Mouse (Mus musculus): Measurements from ENCODE around the gene Arrdc5. TPM values are rescaled to one million over a fixed set of nuclear protein-coding genes. Genes with fewer than 3 reads are reported as not detected.

Arrdc5 gene
- total RNA-seq, 1 experiment from 2014 or later, result not detected

DNA sequence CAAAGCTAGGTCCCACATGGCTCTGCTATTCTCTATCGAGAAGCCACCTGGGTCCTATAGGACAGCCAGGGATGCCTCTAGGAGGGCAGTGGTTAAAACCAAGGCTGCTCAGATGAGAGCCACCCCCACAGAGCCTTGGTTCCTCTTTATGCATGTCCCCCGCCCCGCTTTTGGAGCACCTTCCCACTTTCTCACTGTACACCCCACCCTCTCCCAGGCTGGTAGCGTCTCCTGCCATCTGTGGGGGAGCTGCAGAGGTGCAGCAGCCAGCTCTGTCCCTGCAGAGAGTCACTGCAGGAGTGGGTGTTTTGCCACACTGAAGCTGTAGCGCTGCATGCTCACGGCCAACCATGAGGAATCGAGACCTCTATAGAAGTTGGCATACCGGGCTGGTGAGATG lies 16.8 kb downstream of the Arrdc5 start:
- no peak; the same call in 1 of the 2 replicates for ATAC-seq (replicated peaks; ENCODE audit: insufficient number of reproducible peaks, low FRiP score, low TSS enrichment, poor library complexity, severe bottlenecking)

DNA sequence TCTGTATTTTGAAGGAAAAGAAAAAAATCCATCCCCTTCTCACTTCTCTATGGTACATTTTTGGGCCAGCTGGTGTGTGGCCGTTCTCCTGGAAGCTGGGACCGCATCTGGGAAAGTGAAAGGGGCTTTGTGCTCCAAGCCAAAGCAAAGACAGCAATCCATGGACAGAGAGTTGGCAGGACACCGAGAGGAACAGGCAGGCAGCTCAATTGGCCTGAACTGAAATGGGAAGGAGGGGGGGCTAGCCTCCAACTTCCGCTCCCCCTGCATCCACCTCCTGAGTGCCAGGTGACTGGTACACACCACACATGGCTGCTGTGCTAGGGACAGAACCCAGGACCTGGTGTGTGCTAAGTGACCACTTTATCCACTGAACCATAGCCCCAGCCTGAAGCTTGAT lies 17.3 kb downstream of the Arrdc5 start:
- no peak for ATAC-seq (replicated peaks; ENCODE audit: insufficient number of reproducible peaks, low FRiP score, low TSS enrichment, poor library complexity, severe bottlenecking)

DNA sequence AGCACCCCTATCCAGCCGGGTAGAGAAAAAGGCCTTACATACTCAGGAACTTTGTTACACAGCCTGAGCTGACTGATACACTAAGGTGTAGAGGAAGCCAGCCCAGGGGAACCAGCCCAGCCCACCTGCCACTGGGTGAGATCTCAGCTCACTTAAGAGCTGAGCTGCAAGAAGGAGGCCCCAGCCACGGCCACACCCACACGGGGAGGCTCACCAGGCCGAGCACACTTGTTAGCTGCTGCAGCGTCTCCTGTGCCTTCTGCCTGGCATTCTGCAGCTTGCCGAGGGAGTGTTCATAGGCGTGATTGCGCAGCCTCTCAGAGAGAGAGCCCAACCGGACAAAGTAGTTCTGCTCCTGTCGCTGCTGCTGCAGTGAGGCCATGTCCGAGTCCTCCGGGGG lies 18.9 kb downstream of the Arrdc5 start:
- no peak for ATAC-seq (replicated peaks; ENCODE audit: insufficient number of reproducible peaks, low FRiP score, low TSS enrichment, poor library complexity, severe bottlenecking)

DNA sequence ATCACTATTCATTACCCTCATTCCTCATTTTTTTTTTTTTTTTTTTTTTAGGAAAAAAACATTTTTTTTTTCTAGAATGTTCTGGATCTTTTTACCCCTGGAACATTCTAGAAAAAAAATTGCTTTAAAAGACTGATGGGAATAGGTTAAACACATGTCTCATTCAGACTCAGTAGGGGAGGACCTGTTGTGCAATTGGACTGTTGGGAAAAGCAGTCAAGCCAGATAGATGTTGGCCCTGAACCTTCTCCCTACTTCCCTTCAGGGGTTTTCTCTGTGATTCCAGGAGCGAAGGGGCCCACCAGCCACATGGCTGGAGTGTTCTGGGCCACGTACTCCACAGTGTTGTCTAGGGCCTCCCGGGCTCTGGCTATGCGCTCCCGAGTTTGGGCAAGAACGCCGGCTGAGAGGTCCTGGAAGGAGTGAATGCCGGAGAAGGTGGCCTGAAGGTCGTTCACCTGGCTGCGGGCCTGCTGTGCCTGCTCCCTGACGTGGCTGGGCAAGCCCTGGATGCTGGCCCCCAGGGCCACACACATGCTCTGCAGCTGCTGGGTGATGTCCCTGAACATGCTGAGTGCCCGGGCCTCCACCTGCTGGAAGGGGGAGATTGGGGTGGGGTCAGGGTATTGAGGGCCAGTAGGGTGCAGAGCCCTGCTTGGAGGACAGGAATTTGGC lies 20.5 kb downstream of the Arrdc5 start:
- no peak for ATAC-seq (replicated peaks; ENCODE audit: insufficient number of reproducible peaks, low FRiP score, low TSS enrichment, poor library complexity, severe bottlenecking)

DNA sequence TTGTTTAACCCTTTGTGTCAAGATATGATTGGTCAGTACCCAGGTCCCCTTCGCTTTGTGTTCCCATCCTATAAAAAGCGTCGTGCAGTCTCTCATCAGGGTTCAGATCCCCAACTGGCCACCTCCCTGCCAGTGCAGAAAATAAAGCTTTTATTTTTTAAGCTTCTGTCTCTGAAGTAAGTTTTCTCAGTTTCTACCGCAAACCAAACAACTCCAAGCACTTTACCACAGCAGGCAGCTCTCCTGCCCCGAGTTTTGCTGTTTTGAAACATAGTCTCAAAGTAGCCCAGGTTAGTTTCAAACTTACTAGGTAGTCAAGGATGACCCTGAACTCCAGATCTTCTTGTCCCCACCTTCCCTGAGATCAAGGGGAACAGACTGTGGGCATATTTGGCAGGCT lies 21.7 kb downstream of the Arrdc5 start:
- ATAC-seq (replicated peaks; ENCODE audit: insufficient number of reproducible peaks, low FRiP score, low TSS enrichment, poor library complexity, severe bottlenecking), result no peak

DNA sequence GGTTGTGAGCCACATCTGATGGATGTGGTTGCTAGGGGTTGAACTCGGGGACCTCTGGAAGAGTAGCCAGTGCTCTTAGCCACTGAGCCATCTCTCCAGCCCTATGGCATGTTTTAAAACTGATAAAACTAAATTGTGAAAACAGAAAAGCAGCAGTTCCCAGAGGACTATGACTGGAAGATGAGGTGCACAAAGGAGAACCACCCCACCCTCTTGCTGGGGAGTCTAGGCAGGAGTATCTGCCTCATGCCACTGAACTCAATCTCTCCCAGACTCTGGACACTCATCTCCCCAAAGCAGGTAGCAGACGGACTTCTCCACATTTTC lies 22.6 kb downstream of the Arrdc5 start:
- no peak for ATAC-seq (replicated peaks; ENCODE audit: insufficient number of reproducible peaks, low FRiP score, low TSS enrichment, poor library complexity, severe bottlenecking)

DNA sequence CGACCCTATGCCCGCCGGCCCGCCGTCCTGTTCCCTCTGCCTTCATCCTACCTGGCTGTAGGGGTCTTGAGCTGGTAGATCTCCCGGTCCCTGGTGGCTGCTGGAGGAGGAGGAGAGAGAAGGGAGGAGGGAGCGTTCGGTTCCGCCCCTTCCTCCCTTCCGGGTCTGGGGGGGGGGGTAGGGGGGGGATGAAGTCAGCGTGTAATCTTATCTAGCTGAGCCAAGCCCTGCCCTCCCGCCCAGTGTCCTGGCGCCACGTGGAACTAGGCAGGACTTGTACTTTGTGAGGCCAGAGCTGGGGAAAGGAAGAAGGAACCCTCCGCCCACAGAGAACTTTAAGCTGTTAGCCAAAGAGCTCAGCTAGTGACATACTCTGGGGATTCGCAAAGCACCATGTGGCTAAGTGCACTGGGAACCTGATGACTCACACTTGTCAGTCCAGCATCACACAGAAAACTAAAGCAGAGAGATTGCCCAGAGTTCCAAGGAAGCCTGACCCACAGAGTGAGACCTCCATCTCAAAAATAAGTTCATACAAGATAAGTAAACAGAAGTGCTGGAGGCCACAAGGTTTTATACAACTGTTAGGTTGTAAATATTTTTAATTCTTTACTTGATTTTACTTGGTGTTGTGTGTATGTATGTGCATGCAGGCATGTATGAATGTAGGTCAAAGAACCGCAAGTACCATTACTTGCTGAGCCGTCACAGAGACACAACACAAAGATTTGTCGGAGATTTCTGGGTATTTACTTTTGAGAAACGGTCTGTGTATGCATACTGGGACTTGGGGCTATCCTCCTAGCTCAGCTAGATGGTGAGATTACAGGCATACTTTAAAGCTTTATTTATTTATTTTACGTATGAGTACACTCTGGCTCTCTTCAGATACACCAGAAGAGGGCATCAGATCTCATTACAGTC lies 23.2 kb downstream of the Arrdc5 start, which contains the start of gene Ticam1:
Gene Ticam1 (minus strand): TSS at position 144 of the 924 bp plus-strand sequence.
- ATAC-seq (replicated peaks; ENCODE audit: insufficient number of reproducible peaks, low FRiP score, low TSS enrichment, poor library complexity, severe bottlenecking), result peak; percentile 89

DNA sequence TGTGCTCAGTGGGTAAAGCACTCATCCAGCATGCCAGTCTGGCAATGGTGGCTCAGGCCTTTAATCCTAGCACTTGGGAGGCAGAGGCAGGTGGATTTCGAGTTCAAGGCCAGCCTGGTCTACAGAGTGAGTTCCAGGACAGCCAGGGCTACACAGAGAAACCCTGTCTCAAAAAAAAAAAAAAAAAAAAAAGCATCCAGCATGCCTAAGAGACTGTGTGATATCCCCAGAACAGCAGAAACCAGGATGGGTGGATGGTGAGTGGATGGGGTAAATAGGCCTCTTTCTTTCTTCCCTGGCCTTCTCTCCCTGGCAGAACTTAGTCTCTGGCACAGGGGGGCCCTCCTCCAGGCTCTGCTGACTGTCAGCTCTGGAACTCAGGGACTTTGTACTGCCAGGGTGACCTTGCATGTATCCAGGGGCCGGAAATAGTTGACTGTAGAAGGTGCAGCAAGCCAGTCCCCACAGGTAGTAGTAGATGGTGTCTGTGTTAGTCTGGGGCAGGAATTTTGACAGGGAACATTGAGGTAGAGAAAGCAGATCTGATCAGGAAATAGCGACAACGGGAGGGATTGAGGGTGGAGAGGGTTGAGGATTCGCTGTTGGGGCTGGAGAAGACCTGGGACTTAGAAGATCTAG lies 24.1 kb downstream of the Arrdc5 start:
- ATAC-seq (replicated peaks; ENCODE audit: insufficient number of reproducible peaks, low FRiP score, low TSS enrichment, poor library complexity, severe bottlenecking), result no peak

DNA sequence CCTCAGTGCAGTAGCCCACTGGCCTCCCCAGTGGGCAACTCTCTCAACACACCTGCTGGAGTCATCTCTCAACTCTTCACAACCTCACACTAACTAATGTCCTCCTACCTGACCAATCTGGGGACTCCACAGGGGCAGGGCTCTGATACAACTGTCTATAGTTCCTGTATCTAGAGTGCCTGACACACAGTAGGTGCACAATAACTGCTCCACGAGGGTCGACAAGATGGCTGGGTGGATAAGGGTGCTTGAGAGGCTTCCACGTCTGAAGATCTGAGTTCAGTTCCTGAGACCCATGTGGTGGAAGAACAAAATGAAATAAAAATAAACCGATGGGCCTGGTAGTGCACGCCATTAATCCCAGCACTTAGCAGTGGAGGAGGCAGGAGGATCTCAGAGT lies 26.1 kb downstream of the Arrdc5 start:
- no peak for ATAC-seq (replicated peaks; ENCODE audit: insufficient number of reproducible peaks, low FRiP score, low TSS enrichment, poor library complexity, severe bottlenecking)

DNA sequence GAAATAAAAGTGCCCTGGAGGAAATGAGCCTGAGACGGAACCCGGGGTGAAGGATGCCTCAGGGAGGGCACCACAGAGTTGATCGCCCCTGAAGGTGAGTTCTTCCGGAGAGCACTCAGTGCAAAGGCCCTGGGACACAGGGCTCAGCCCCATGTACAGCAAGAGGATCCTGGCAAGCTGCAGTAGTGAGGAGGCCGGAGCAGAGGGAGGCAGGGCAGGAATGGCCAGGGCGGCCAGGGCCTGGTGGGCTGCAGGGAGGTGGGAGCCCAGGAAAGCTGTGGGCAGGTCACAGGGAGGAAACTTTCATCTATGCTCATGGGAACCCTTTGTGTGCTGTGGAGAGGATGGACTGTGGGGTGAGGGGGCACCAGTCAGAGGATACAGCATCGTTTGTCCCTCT lies 26.6 kb downstream of the Arrdc5 start:
- ATAC-seq (replicated peaks; ENCODE audit: insufficient number of reproducible peaks, low FRiP score, low TSS enrichment, poor library complexity, severe bottlenecking), result no peak

DNA sequence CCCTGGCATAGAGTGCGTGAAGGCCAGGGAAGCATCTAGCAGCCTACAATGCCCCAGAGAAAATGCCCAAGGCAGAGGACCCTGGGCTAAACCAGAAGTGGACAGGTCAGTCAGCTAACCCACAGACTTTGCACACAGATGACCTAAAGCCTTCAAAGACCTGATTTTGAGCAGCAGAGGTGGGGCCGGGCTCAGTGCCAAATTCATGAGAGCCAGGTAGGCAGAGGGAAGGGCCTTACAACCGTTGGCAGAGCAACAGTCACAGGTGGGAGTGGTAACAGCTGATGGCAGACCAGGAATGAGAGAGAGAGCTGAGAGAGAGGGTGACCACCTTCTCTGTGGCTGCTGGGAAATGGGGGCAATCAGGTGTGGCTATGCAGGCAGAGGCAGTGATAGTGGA lies 27.4 kb downstream of the Arrdc5 start:
- no peak for ATAC-seq (replicated peaks; ENCODE audit: insufficient number of reproducible peaks, low FRiP score, low TSS enrichment, poor library complexity, severe bottlenecking)

DNA sequence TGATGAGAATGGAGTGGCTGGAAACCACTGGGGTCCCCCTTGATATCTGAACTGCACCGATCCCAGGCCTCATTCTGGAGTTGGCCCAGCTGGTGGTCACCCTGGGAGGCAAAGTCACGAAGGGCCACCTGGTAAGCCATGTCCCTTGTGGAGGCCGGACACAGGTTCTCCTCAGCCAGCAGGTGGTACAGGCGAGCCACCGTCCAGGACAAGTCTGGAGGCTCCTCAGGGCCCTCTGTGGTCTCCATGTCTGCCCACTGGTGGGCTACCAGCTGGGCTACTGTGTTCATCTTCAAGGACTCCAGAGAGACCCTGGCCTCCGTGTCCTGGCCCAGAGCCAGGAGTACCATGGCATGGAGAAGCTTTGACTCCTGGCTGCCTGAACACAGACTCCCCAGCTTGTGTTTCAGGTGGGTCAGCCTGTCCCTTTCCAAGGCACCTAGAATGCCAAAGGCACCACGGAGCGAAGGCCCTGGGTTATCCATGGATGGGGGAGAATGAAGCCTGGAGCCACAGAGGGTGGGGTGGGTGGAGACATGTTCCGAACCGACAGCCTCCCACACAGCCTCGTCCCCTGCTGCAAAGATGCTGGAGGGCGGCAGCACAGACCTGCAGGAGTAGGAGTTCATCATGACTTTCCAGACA lies 28.4 kb downstream of the Arrdc5 start:
- no peak for ATAC-seq (replicated peaks; ENCODE audit: insufficient number of reproducible peaks, low FRiP score, low TSS enrichment, poor library complexity, severe bottlenecking)

DNA sequence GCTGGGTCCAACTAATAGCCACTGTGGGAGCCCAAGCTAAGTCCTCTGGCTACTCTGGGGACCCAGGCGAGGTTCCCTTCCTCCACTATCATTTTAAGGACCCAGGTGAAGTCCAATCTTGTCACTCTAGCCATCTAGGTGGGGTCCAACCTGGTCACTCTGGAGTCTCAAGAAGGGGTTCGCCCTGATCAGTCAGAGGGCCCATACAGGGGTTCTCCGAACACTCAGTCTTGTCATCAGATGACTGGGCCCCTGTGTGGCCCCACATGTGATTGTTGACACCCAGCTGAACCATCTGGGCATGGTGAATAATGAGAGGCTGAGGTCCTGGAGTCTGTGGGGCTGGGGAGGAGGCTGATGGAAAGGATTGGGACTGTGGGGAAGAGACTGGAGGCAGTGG lies 30.3 kb downstream of the Arrdc5 start:
- ATAC-seq (replicated peaks; ENCODE audit: insufficient number of reproducible peaks, low FRiP score, low TSS enrichment, poor library complexity, severe bottlenecking), result no peak

DNA sequence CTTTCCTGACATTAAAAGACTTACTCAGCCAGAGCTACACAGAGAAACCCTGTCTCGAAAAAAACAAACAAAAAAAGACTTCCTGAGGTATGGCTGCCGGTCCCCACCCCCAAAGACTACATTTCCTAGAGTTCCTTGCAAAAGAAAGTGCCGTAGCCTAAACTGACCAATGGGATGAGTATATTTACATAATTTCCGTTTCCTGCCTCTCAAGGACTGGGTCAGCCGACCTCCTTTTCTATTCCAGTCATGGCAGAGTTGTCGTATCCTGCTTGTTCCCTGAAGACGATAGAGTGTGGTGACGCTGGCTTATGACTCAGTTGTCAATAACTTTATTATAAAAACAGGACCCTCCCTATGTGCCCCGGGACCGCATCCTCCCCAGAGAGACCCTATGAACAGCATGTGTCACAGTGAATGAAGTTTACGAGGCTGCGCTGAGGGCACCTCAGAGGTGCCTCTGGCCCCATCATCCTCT lies 30.9 kb downstream of the Arrdc5 start:
- peak; percentile 68 for ATAC-seq (replicated peaks; ENCODE audit: insufficient number of reproducible peaks, low FRiP score, low TSS enrichment, poor library complexity, severe bottlenecking)

DNA sequence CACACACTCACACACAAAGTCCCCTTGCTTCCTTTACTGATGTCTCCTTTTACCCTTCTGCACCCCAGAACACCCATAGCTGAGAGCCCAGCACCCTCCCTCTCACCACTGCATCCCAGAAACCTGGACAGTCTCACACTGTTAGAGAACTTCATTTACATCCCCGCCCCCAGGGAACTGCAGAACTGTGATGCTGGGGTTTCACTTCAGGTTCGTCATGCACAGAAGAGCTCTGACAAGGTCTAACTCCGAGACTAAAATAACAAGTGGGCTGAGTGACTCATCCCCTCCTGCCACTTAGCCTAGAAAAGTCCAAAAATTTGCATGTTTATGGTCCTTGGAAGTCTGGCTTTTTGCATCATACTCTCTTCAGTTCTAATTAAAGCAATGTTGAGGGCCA lies 33.8 kb downstream of the Arrdc5 start:
- ATAC-seq (replicated peaks; ENCODE audit: insufficient number of reproducible peaks, low FRiP score, low TSS enrichment, poor library complexity, severe bottlenecking), result peak; percentile 48

DNA sequence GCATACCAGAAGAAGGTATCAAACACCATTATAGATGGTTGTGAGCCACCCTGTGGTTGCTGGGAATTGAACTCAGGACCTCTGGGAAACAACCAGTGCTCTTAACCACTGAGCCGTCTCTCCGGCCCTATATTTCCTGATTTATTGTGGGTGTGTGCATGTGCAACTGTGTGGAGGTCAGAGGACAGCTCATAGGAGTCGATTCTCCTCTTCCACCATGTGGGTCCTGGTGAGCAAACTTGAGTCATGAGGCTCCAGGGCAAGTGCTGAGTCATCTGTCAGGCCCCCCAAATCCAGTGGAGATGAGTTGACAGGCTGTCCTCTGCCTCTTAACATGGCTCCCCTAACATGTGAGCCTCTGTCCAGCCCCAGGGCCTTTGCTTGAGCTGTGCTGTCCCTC lies 34.2 kb downstream of the Arrdc5 start:
- ATAC-seq (replicated peaks; ENCODE audit: insufficient number of reproducible peaks, low FRiP score, low TSS enrichment, poor library complexity, severe bottlenecking), result peak; percentile 5

DNA sequence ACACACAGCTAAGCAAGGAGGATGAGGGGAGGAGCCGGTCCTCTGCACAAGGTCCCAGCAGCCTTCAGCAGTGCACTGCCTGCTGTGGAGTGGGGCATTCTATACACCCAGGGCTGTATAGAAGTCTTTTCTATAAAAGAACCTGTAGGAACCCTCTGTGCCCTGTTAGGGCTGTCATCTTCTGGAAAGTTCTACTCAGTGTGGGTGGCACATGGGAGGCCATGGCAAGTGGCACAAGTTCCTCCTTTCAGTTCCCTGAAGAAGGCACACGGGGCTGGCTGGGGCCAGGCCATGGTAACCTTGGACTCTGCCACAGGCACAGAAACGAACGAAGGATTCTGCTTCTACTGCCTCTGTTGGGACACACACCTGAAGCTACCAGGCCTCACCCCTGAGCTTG lies 35.1 kb downstream of the Arrdc5 start:
- peak; percentile 49; the same call in 1 of the 2 replicates for ATAC-seq (replicated peaks; ENCODE audit: insufficient number of reproducible peaks, low FRiP score, low TSS enrichment, poor library complexity, severe bottlenecking)

DNA sequence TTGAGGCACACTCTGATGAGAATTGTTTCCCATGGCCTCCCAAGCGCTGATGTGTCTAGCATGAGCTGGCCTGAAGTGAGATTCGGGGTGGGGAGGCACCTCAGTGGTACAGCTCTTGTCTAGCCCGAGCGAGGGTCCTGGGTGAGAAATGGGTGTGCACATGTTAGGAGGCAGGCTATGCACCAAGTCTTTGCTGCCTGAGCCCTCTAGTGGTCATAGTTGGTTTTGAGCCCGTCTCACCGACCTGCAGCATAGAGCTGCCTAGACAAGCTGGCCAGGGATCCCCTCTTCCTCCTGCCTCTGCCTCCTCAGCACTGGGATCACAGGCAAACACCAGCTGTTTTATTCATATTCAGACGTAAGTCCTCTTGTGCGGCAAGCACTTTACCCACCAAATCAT lies 36.1 kb downstream of the Arrdc5 start:
- ATAC-seq (replicated peaks; ENCODE audit: insufficient number of reproducible peaks, low FRiP score, low TSS enrichment, poor library complexity, severe bottlenecking), result peak; percentile 53

DNA sequence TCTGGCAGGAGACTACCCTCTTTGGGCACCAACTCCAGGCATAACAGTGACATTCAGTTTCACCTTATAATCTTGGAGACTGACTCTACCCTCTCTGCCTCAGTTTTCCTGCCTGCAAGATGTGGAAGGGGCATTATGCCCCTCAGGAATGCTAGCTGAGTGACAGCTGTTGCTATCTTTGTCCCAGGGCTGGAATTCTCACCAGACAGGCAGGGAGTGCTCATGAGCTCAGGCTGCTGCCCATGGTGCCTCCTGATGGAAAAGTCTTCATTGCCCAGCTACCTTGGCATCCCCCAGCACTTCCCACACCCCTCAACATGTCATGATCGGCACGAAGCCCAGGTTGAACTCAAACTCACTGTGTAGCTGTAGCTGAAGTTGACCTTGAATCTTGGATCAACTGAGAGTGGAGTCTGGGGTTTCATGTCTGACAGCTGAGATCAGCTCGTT lies 37.4 kb downstream of the Arrdc5 start:
- ATAC-seq (replicated peaks; ENCODE audit: insufficient number of reproducible peaks, low FRiP score, low TSS enrichment, poor library complexity, severe bottlenecking), result no peak

Measured in monocyte, adult 5-6 weeks (primary cell).